Comparison of ENCODE assay signal across 7 mouse cellular contexts in genomic region chrX:151096171-151097058, GRCm38 (mm10). TPM values are rescaled to one million over a fixed set of nuclear protein-coding genes. Genes with fewer than 3 reads are reported as not detected.
DNase-seq lines count a peak whose midpoint lies in the region; ATAC-seq lines count a peak whose summit lies in the region.

Gene Tsr2, minus strand, starts transcription at chrX:151096543.

- peak; percentile 62 for DNase-seq in adrenal gland, adult 8-10 months
- DNase-seq in embryo, embryonic 11.5 days (ENCODE audit: low read depth, low spot score), result peak; percentile 45
- DNase-seq in gastrocnemius, postnatal 36 days, result peak; percentile 38 to 47
- peak; percentile 68 to 81 for DNase-seq in left cerebral cortex, postnatal 25 days (ENCODE audit: low spot score in 2 of 2)
- peak; percentile 74 for DNase-seq in midbrain, embryonic 10.5 days (ENCODE audit: low spot score)
- DNase-seq in skeletal muscle tissue, adult 2 months (ENCODE audit: low read depth, low spot score), result peak; percentile 53

- H3K27me3 ChIP-seq in intestine, embryonic 15.5 days (replicated peaks), result no peaks in the 10 kb centered on the region
- H3K27me3 ChIP-seq in midbrain, embryonic 10.5 days (ENCODE audit: low read depth, poor library complexity, severe bottlenecking), result peaks cover 7% of the 10 kb centered on the region

- H3K4me3 ChIP-seq in intestine, embryonic 15.5 days (replicated peaks), result peak within 1 kb of the TSS; percentile 59
- H3K4me3 ChIP-seq in midbrain, embryonic 10.5 days, result peak within 1 kb of the TSS; percentile 73

- ATAC-seq in intestine, embryonic 15.5 days, result peak; percentile 95

- no peaks in the 10 kb centered on the region for H3K9me3 ChIP-seq in intestine, embryonic 15.5 days
- H3K9me3 ChIP-seq in midbrain, embryonic 10.5 days (replicated peaks), result no peaks in the 10 kb centered on the region

- H3K9ac ChIP-seq in intestine, embryonic 15.5 days, result peak within 1 kb of the TSS; percentile 62

- 28% methylated on average over 35 of the region's 35 CpGs for WGBS in intestine, embryonic 15.5 days
- WGBS in midbrain, embryonic 10.5 days, result 31% methylated on average over 35 of the region's 35 CpGs

- H3K4me1 ChIP-seq in intestine, embryonic 15.5 days (replicated peaks), result no peaks in the 10 kb centered on the region
- H3K4me1 ChIP-seq in midbrain, embryonic 10.5 days, result peaks cover 6% of the 10 kb centered on the region; the same call in 1 of the 2 replicates

- peak within 1 kb of the TSS; percentile 49 for H3K4me2 ChIP-seq in intestine, embryonic 15.5 days (replicated peaks)

- intact Hi-C loops in gastrocnemius, postnatal 36 days (cut with DNase I), result loop anchor here (10.0 kb wide), 1 partner anchor 132 kb away; no protein-coding TSS in a partner anchor
- intact Hi-C loops in left cerebral cortex, postnatal 25 days (cut with DNase I), result loop anchor here (2.0 kb wide), 1 partner anchor 46 kb away; no protein-coding TSS in a partner anchor

- H3K36me3 ChIP-seq in intestine, embryonic 15.5 days, result no peaks in the 10 kb centered on the region
- H3K36me3 ChIP-seq in midbrain, embryonic 10.5 days, result peaks cover 2% of the 10 kb centered on the region; the same call in 1 of the 2 replicates

- H3K27ac ChIP-seq in intestine, embryonic 15.5 days, result 0 out of 2 replicates have a peak within 1 kb of the TSS, but pooled peaks have one; percentile 40
- peak within 1 kb of the TSS; percentile 85 for H3K27ac ChIP-seq in midbrain, embryonic 10.5 days (replicated peaks)

RNA-seq across cellular contexts. Expression of gene Tsr2, which starts in this region (rescaled TPM):
- 10 to 100 TPM; 50.4 to 58.4 (median 54.8) TPM for total RNA-seq in adrenal gland, adult 8-10 months (2022)
- total RNA-seq in gastrocnemius, postnatal 36 days (2021), result 1 to 10 TPM; 5.6 to 6.4 TPM
- 29.9 and 32.7 TPM in 2 replicates for polyA plus RNA-seq in intestine, embryonic 15.5 days (2015; fragmentation: Nextera tagmentation; extraction: Ambion mirVana)
- 10 to 100 TPM; 70.1 to 80.7 TPM for total RNA-seq in left cerebral cortex, postnatal 25 days (2021)
- 50.5 and 60.9 TPM in 2 replicates for polyA plus RNA-seq in midbrain, embryonic 10.5 days (2016; fragmentation: Nextera tagmentation; extraction: Ambion mirVana)

Comparison
In these comparisons a context has a peak if more than half of its experiments do, and no peak if none do; other contexts are left out.
1. Peak in every context shown above with its lines: DNase-seq, ATAC-seq, H3K4me3 ChIP-seq and H3K27ac ChIP-seq.
2. RNA of gene Tsr2 (total RNA-seq): 70.1 to 80.7 TPM in left cerebral cortex, postnatal 25 days and 50.4 to 58.4 TPM in adrenal gland, adult 8-10 months; 5.6 to 6.4 TPM in gastrocnemius, postnatal 36 days; every median in the first group is over 4 times any median in the second.